Mouse (Mus musculus): ENCODE measurements around the gene Kcnq4.
A peak's percentile ranks its signal among the peaks of the same experiment; 100 is the strongest.

Kcnq4 gene

GRCm38 (mm10) chr4:120668551-120668950, 79.9 kb downstream of the Kcnq4 start:
- peak; percentile 42 for DNase-seq

GRCm38 (mm10) chr4:120667555-120667954, 80.9 kb downstream of the Kcnq4 start:
- no peak for DNase-seq

- peak; percentile 57 for DNase-seq
Observed at GRCm38 (mm10) chr4:120667045-120667501, 81.3 kb downstream of the Kcnq4 start.

GRCm38 (mm10) chr4:120666358-120667024, 81.9 kb downstream of the Kcnq4 start, which contains the start of gene Cited4:
TSS of gene Cited4 (plus strand) at chr4:120666572.
- DNase-seq, result peak; percentile 97

GRCm38 (mm10) chr4:120665782-120666181, 82.6 kb downstream of the Kcnq4 start:
- no peak for DNase-seq

GRCm38 (mm10) chr4:120665144-120665700, 83.2 kb downstream of the Kcnq4 start:
- DNase-seq, result no peak

- no peak for DNase-seq
Observed at GRCm38 (mm10) chr4:120664601-120665000, 83.8 kb downstream of the Kcnq4 start.

- no peak for DNase-seq
Observed at GRCm38 (mm10) chr4:120660485-120660884, 87.9 kb downstream of the Kcnq4 start.

- DNase-seq, result no peak
Observed at GRCm38 (mm10) chr4:120655898-120656297, 92.5 kb downstream of the Kcnq4 start.

- no peak for DNase-seq
Observed at GRCm38 (mm10) chr4:120650208-120650592, 98.2 kb downstream of the Kcnq4 start.

- no peak for DNase-seq
Observed at GRCm38 (mm10) chr4:120649369-120650207, 98.8 kb downstream of the Kcnq4 start.

Data from lung, postnatal 36 days (tissue).